Mouse (Mus musculus) left cerebral cortex, postnatal 36 days (tissue): ENCODE results near the gene Tbc1d2. TPM values are rescaled to one million over a fixed set of nuclear protein-coding genes. Genes with fewer than 3 reads are reported as not detected.

Source experiments
- DNase-seq, 2 experiments: peaks; one replicate each; pipeline ENCODE4 v3.0.0; 2021 to 2022; ENCODE audit warnings: low spot score in 2 of 2, mixed read lengths in 1 of 2
- intact Hi-C: fragments of 180-260 bp; cut with DNase I; formaldehyde crosslinking; loops from one replicate; pipeline ENCODE4 v1.15.1; 2025
- total RNA-seq, 2 experiments: library from RNA; stranded (reverse); gene quantifications; 2 replicates each; pipeline ENCODE4 v1.2.3; 2021

Gene Tbc1d2
- total RNA-seq, 2 experiments from 2014 or later: 2.7 to 3.8 TPM

DNA sequence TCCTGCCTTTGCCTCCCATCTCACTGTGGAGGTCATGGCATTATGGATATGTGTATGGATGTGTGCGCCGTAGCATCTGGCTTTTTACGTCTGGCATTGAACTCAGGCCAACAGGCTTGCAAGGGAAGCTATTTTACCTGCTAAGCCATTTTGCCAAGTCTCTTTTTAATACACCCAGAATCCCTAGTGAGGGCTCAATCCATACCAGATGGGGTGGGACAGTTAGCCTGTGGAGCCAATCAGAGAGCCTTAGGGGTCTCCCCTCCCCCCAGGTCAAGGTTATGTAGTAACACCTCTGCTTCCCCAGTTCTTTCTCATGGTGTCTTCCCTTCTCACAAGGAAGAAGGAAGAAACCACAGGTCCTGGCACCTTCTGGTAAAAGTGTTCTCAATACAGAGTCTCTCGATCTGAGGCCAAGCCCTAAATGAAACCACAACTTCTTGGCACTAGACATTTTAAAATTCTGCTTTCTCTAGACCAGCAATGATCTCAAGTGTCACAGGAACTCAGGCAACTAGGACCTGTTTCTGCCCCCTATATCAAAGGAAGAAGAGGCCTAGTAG, 84.5 kb downstream of the Tbc1d2 start:
- intact Hi-C loops: no loop called here
- DNase-seq: no peak

DNA sequence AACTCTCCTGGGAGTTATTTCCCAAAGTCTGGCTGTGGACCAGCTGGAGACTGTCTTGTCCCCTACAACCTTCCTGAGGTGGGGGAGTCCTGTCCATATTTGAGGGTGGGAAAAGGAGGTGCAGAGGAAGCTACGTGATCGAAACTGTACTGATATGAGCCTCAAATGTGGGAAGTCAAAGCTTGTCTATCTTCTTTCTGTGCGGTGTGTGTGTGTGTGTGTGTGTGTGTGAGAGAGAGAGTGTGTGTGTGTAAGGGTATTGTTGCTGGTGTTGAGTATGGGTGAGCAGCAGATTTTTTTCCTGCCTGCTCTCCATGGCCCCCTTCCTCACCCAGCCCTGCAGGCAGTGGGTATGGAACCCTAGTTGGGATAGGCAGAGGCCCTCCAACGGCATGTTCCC, 85.8 kb downstream of the Tbc1d2 start:
- intact Hi-C loops: no loop called here
- no peak for DNase-seq

DNA sequence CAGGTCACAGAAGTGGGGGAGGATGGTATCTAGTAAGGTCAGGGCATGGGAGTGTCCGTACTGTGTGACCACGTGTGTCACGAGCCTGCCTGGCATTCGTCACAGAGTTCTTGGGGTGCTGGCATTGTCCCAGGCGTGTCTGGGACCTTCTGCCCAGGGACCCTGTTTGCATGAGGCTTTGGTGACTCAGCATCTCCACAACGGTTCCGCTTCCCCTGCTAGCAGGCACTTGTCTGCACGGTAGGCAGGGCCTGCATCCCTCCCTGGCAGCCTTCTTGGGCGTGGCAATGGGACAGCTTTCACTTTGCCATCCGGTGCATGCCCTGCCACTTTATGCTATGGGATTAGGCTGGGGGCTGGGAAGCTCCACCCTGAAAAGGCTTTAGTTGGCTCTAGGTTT, 86.2 kb downstream of the Tbc1d2 start:
- intact Hi-C loops: no loop called here
- DNase-seq: no peak

DNA sequence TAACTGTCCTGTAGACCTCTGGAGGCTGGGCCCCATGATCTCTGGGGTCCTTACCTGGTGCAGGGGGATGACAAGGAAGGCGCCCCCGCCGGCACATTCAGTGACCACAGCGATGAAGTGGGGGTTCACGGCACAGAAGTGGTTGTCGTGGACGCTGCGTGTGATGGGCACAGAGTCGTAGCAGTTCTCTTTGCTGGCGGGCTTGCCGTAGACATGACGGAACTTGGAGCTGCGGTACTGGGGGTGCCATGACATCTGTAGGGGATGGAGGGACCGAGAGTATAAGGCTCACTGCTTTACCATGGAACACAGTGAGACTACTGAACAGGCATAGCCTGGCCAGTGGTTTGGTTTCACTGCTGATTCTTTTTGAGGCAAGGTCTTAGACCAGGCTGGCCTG, 87.2 kb downstream of the Tbc1d2 start:
- intact Hi-C loops: no loop called here

DNA sequence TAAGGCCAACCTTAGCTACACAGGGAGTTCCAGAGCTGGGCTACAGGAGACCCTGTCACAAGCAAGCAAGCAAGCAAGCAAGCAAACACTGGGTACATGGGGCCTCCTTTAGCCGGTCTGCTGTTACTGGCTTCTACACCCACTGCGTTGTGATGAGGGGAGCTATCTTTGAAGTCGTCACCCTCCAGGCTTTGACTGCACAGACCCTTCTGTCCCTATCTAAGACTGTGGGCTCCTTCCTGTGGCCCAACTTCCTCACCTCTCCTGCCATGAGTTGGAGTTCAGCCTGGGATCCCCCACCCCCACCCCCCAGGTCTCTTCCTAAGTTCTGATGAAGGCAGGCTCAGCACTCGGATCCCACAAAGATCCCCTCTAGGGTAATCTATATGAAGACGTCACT, 88.0 kb downstream of the Tbc1d2 start:
- no peak for DNase-seq
- intact Hi-C loops: no loop called here

More for the DNA sequence above, 87.2 kb downstream of the Tbc1d2 start:
- DNase-seq: no peak

DNA sequence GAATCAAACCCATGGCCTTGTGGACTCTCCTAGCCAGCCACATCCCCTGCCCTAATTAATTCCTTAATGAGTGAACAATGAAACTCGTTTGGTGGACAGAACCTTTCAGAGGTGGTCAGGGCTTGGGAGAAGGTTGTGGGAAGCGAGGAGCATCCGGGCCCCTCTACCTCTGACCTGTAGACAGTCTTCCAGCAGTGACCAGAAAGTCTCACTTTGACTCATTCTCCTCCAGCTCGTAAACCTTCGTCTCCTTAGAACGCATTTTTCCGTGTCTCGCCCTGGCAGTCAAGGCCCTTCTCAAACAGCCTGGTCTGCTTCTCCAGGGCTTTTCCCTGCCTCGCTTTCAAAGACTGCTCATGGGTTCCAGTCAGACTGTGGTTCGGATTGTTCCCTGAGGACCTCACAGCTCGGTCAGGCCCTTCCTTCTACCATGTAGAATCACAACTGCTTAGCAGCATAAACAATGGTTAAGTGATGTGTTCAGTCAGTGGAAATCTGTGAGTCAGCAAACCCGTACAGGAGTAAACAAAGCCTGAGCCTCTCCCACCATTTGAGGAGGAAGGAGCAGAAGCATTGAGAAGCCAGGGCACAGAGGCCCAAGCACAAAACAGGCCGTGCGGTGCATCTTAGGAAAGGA, 89.8 kb downstream of the Tbc1d2 start:
- intact Hi-C loops: no loop called here
- DNase-seq: no peak

DNA sequence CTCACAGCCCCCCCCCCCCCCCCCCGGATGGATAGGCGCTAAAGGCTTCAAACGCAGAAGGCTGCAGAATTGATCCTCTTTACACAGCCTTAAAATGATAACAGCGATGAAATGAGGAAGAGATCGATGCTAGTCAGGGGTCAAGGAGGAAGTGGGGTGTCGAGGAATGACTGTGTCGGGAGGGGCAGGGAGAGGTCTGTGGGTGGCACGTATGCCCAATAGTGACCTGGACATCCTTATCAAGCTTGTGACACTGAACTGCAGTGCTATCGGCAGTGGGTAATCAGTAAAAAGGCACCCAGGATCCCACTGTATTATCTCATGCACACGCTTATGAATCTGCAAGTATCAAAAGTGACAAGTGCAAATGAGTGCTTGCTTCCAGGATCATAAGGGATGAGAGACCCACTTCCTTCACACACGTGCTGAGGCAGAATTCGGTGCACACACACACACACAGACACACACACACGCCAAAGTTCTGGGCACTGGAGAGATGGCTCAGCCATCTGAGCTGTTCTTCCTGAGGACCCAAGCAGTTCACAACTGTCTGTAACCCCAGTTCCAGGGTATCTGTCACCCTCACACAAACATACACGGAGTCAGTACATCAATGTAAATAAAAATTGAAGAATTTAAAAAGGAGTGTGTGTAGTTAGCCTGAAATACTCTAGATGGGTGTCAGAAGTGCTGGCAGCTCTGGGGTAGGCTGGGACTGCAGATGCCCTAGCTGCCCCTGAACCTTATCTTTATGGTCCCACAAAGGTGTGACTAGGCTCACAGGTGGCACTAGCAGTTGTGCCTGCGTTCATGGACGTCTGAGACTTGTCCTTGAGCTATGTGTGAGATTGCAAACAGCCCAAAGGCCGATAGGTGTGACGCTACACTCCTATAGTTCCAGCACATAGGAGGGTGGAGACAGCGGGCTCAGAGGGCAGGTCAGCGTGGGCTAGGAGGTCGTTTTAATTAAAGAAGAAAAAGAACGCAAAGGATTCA, 91.0 kb downstream of the Tbc1d2 start:
- intact Hi-C loops: no loop called here

DNA sequence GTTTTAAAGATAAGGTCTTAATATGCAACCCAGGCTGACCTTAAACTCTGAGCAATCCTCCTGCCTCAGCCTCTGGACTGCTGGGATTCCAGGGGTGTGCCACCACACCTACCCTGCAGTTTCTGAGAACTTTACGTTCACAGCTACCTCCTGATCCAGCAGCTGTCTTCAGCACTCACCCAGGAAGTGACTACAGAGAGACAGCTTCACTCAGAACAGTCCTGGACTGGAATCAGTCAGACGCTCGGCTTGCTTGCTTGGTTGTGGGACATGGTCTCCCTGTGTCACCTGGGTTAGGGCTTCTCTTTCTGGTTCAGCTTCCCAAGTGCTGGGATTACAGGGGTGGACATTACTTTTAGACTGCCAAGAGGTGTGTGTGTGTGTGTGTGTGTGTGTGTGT, 93.1 kb downstream of the Tbc1d2 start:
- DNase-seq: no peak
- intact Hi-C loops: no loop called here

More for the DNA sequence above, 91.0 kb downstream of the Tbc1d2 start:
- no peak for DNase-seq

DNA sequence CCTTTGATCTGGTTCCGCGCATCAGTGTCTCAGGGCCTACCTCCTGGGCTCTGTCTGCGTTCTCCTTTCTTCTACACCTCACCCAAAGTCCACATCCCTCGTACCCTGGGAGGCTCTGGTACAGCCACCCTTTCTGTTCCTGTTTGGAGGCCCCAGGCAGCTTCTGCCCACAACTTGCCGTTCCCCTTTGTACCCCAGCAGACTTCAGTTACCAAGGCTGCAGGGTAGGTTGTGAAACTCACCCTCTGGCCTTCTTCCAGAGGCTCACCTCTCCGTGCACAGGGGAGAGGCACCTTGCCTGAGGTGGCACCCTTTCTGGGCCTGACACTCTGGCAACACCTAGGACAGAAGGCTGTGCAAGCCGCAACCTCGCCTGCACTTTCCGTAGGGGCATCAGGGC, 94.2 kb downstream of the Tbc1d2 start:
- no peak for DNase-seq
- intact Hi-C loops: no loop called here

Other genes with a start within 250 kb of the Tbc1d2 start
- not detected for gene Hemgn, start 236.7 kb downstream of the Tbc1d2 start, total RNA-seq
- gene Anp32b, start 199.3 kb downstream of the Tbc1d2 start, total RNA-seq: 10 to 100 TPM; 38.3 to 47.4 TPM
- 10 to 100 TPM; 16.6 to 17.6 TPM for gene Nans, start 161.0 kb downstream of the Tbc1d2 start, total RNA-seq
- 1 to 10 TPM; 1.2 to 1.3 TPM for gene Trim14, start 114.1 kb downstream of the Tbc1d2 start, total RNA-seq
- 10 to 100 TPM; 27.2 to 29.4 TPM for gene Coro2a, start 48.0 kb downstream of the Tbc1d2 start, total RNA-seq